Mouse (Mus musculus) stomach, embryonic 14.5 days (tissue): ENCODE results near the gene Fam227a. TPM values are rescaled to one million over a fixed set of nuclear protein-coding genes. Genes with fewer than 3 reads are reported as not detected.

Experiments
- ATAC-seq: fragments of 200-750 bp; cut with Nextera tagmentation; 2 replicates; pipeline ENCODE4 v1.8.0; 2017; ENCODE audit warnings: low read depth, moderate TSS enrichment; ENCODE audit not compliant: insufficient number of reproducible peaks, insufficient read depth, low FRiP score
- H3K27ac ChIP-seq: fragments of 300-500 bp; sonication (generic); 2 replicates; pipeline ENCODE4 v1.5.1; 2014; ENCODE audit warnings: mild to moderate bottlenecking, low read length, moderate library complexity, mixed read lengths
- H3K27me3 ChIP-seq: fragments of 300-500 bp; sonication (generic); 2 replicates; pipeline ENCODE4 v1.6.1; 2014; ENCODE audit warnings: low read length, control low read depth, mixed read lengths; ENCODE audit not compliant: control insufficient read depth, insufficient read depth
- H3K36me3 ChIP-seq: fragments of 300-500 bp; sonication (generic); 2 replicates; pipeline ENCODE4 v1.6.1; 2014; ENCODE audit warnings: mild to moderate bottlenecking, control low read depth, low read length, moderate library complexity, mixed read lengths; ENCODE audit not compliant: control insufficient read depth, insufficient read depth
- H3K4me1 ChIP-seq: fragments of 300-500 bp; sonication (generic); 2 replicates; pipeline ENCODE4 v1.6.1; 2014; ENCODE audit warnings: low read length, control low read depth, mixed read lengths; ENCODE audit not compliant: control insufficient read depth, insufficient read depth
- H3K4me2 ChIP-seq: fragments of 300-500 bp; sonication (generic); replicated peaks from 2 replicates; pipeline ENCODE4 v1.6.1; 2014; ENCODE audit warnings: low read depth, low read length, control low read depth
- H3K4me3 ChIP-seq: fragments of 300-500 bp; sonication (generic); 2 replicates; pipeline ENCODE4 v1.5.1; 2014; ENCODE audit warnings: low read depth, low read length, control low read depth
- H3K9ac ChIP-seq: fragments of 300-500 bp; sonication (generic); replicated peaks from 2 replicates; pipeline ENCODE4 v1.6.1; 2014; ENCODE audit warnings: low read depth, mild to moderate bottlenecking, control low read depth, low read length, moderate library complexity, mixed read lengths
- H3K9me3 ChIP-seq: fragments of 300-500 bp; sonication (generic); 2 replicates; pipeline ENCODE4 v1.6.1; 2016; ENCODE audit warnings: low read depth, low read length, control low read depth; ENCODE audit not compliant: control insufficient read depth
- WGBS: fragments of 180-500 bp; shearing (Covaris S2); extraction: QIAGEN DNeasy Blood & Tissue Kit; methylation state at CpG from one replicate; pipeline ENCODE4 v1.1.7; 2014; 5-methylcytosine and 5-hydroxymethylcytosine counted together
- polyA plus RNA-seq: library from polyadenylated mRNA; unstranded; fragments of >200 nt; fragmentation: Nextera tagmentation; extraction: Ambion mirVana; gene quantifications from 2 replicates; pipeline ENCODE4 v1.2.1, GENCODE M21; 2014

The Fam227a gene
- polyA plus RNA-seq, 1 experiment from 2014 or later: 1.6 TPM

DNA sequence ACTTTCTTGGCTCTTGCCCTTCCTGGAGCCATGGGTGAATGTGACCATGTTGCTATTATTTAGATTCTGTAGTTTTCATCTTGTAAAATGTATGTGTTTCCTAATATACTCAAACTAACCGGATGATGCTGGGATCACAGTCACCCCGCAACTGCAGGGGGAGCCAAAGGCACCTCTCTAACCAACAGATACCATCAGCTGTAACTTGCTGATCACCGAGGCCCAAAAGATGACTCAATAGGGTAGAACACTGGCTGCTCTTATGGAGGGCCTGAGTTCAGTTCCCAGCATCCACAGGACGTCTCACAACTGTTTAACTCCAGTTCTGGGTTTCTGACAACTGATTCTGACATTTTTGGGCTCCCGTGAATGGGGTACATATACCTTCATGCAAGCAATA lies 42.0 kb downstream of the Fam227a start:
- H3K4me2 ChIP-seq: no peak overlapping the region
- H3K27me3 ChIP-seq: no peaks in the 10 kb centered on the region
- H3K9ac ChIP-seq: no peak overlapping the region
- no peak overlapping the region for H3K27ac ChIP-seq
- no peak overlapping the region for H3K4me3 ChIP-seq
- no peaks in the 10 kb centered on the region for H3K4me1 ChIP-seq
- no peaks in the 10 kb centered on the region for H3K9me3 ChIP-seq
- no peaks in the 10 kb centered on the region for H3K36me3 ChIP-seq
- 83% methylated on average over 5 of the region's 5 CpGs for WGBS
- no peak for ATAC-seq

DNA sequence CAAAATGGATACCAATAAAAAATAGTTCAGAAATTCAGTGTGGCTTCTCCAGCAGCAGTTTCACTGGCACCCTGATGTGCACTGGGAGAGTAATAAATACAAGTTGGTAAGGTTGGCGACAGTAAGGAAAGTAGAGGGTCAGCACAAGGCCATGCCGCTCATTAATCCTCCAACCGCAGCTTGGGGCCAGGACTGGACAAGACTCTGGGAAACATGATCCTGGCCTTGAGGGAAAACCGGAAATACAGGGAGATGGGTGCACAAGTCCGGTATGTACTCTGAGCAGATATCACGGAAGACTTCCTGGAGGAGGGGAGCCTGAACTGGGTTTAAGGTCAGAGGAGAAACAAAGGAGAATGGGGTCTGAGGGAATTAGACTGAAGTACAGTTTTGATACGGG lies 43.3 kb downstream of the Fam227a start:
- H3K27ac ChIP-seq: no peak overlapping the region
- 70% methylated on average over 7 of the region's 7 CpGs for WGBS

DNA sequence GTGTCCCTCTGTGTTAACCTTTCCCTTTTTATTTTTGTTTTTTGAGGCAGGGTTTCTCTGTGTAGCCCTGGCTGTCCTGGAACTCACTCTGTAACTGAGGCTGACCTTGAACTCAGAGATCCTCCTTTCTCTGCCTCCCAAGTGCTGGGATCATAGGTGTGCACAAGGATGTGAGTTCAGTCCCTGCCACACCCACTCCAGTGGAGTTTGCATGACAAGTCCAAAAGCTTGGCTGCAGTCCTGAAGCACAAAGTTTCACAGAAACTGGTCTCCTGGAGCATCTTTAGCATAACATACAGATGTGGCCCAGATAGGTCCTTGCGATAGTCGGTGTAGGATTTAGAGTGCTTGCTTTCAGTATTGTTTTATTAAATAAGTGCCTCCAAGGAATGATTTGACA lies 49.5 kb downstream of the Fam227a start:
- Histone ChIP-seq H3K27me3 (no peaks in the 10 kb centered on the region), H3K4me1 (no peaks in the 10 kb centered on the region), H3K9ac (no peak overlapping the region), H3K4me2 (no peak overlapping the region), H3K36me3 (no peaks in the 10 kb centered on the region), H3K9me3 (no peaks in the 10 kb centered on the region; the same call in 1 of the 2 replicates), H3K4me3 (no peak overlapping the region), H3K27ac (no peak overlapping the region)
- 93% methylated on average over 2 of the region's 2 CpGs for WGBS
- ATAC-seq: no peak

More for the DNA sequence above, 43.3 kb downstream of the Fam227a start:
- Histone ChIP-seq H3K36me3 (no peaks in the 10 kb centered on the region), H3K9me3 (no peaks in the 10 kb centered on the region), H3K27me3 (no peaks in the 10 kb centered on the region), H3K4me2 (no peak overlapping the region), H3K9ac (no peak overlapping the region), H3K4me3 (no peak overlapping the region), H3K4me1 (no peaks in the 10 kb centered on the region)
- ATAC-seq: no peak

- H3K27me3 ChIP-seq: no peaks in the 10 kb centered on the region
- H3K9ac ChIP-seq: no peak overlapping the region
- ATAC-seq: no peak
These were observed 50.5 kb downstream of the Fam227a start for GRCm38 (mm10) chr15:79608214-79608613.

DNA sequence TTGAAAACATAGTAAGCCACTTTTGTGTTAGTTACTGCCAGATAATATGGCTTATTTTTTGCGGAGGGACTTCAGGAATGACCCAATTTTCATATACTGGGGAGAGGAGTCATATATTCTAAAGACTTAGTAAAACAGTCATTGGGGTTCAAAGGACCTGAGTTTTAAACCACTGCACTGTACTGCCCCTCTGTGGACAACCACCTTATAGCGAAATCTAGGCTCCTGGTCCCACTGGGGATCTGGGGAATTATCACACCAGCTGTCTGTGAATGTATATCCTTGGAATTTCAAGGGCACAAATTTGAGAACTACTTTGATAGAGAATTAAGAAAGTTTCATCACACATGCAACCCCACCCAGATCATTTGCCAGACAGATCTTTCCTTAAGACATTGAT lies 51.0 kb downstream of the Fam227a start:
- H3K36me3 ChIP-seq: no peaks in the 10 kb centered on the region
- H3K9ac ChIP-seq: no peak overlapping the region
- no peaks in the 10 kb centered on the region; the same call in 1 of the 2 replicates for H3K9me3 ChIP-seq
- no peaks in the 10 kb centered on the region for H3K27me3 ChIP-seq
- no peak overlapping the region for H3K27ac ChIP-seq
- no peak overlapping the region for H3K4me3 ChIP-seq
- no peak for ATAC-seq
- 48% methylated on average over 2 of the region's 2 CpGs for WGBS
- no peak overlapping the region for H3K4me2 ChIP-seq
- no peaks in the 10 kb centered on the region for H3K4me1 ChIP-seq

More at GRCm38 (mm10) chr15:79608214-79608613, 50.5 kb downstream of the Fam227a start:
- Histone ChIP-seq H3K4me2 (no peak overlapping the region), H3K27ac (no peak overlapping the region), H3K4me3 (no peak overlapping the region), H3K4me1 (no peaks in the 10 kb centered on the region), H3K9me3 (no peaks in the 10 kb centered on the region; the same call in 1 of the 2 replicates), H3K36me3 (no peaks in the 10 kb centered on the region)
- WGBS: 77% methylated on average over 7 of the region's 7 CpGs

DNA sequence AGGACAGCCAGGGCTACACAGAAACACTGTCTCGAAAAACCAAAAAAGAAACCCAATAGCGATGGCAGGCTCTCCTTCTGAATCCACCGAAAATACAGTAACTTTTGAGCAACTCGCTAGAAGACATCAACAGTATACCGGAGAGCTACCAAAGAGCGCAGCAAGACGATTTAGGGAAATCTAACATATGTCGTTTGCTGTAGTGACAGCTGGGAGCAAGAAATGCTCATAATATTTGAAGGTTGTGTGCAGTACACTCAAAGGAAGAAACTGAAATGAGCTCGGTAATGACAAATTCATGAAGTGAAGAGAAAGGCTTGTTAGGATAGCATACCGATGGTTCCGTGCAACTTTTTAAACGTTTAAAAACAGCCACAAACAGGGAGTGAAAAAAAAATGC lies 52.6 kb downstream of the Fam227a start:
- WGBS: 82% methylated on average over 12 of the region's 12 CpGs

GRCm38 (mm10) chr15:79604990-79605665 lies 53.6 kb downstream of the Fam227a start, which contains the start of gene Dmc1:
Dmc1 (minus strand) TSS chr15:79605109.
- Histone ChIP-seq H3K27ac (no peak within 1 kb of the TSS), H3K9ac (peak within 1 kb of the TSS; percentile 18; the same call in 1 of the 2 replicates), H3K36me3 (no peaks in the 10 kb centered on the region), H3K4me2 (peak within 1 kb of the TSS; percentile 43), H3K4me1 (no peaks in the 10 kb centered on the region), H3K4me3 (peak within 1 kb of the TSS; percentile 32), H3K9me3 (no peaks in the 10 kb centered on the region; the same call in 1 of the 2 replicates), H3K27me3 (no peaks in the 10 kb centered on the region)
- WGBS: 12% methylated on average over 37 of the region's 37 CpGs
- peak; percentile 42; the same call in 1 of the 2 replicates for ATAC-seq

More for the DNA sequence above, 52.6 kb downstream of the Fam227a start:
- Histone ChIP-seq H3K4me2 (no peak overlapping the region), H3K4me1 (no peaks in the 10 kb centered on the region), H3K36me3 (no peaks in the 10 kb centered on the region), H3K9me3 (no peaks in the 10 kb centered on the region; the same call in 1 of the 2 replicates), H3K9ac (no peak overlapping the region), H3K4me3 (no peak overlapping the region), H3K27me3 (no peaks in the 10 kb centered on the region), H3K27ac (no peak overlapping the region)
- ATAC-seq: no peak

DNA sequence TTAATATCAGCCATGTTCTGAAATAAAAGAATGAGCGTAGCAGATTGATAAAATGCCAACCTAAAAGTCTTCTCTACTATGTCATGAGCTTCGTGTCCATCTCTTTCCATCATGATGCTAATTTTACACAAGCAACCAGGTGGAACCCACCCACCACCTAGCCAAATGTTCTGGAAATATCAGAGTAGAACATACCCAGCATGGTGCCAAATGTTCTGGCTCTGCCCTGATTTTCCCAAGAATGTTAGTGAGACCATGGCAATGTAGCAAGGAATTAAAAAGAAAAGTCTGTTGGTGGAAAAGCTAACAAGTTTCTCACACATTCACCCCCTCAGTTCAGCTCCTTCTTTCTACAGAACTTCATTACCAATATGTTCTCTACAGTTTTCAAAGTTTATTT lies 58.6 kb downstream of the Fam227a start:
- no peaks in the 10 kb centered on the region for H3K27me3 ChIP-seq
- H3K36me3 ChIP-seq: no peaks in the 10 kb centered on the region
- H3K9ac ChIP-seq: no peak overlapping the region
- 90% methylated on average over 2 of the region's 2 CpGs for WGBS
- H3K4me3 ChIP-seq: no peak overlapping the region
- no peaks in the 10 kb centered on the region for H3K4me1 ChIP-seq
- no peaks in the 10 kb centered on the region for H3K9me3 ChIP-seq
- H3K4me2 ChIP-seq: no peak overlapping the region
- no peak for ATAC-seq
- H3K27ac ChIP-seq: no peak overlapping the region

GRCm38 (mm10) chr15:79598715-79599114 lies 60.0 kb downstream of the Fam227a start:
- Histone ChIP-seq H3K4me1 (no peaks in the 10 kb centered on the region), H3K27ac (no peak overlapping the region), H3K4me2 (no peak overlapping the region), H3K4me3 (no peak overlapping the region), H3K9me3 (no peaks in the 10 kb centered on the region), H3K27me3 (no peaks in the 10 kb centered on the region), H3K9ac (no peak overlapping the region), H3K36me3 (no peaks in the 10 kb centered on the region)
- ATAC-seq: no peak
- 97% methylated on average over 1 of the region's 1 CpGs for WGBS
